Mouse (Mus musculus) heart, adult 2 months (tissue): ENCODE data around the gene Ndufa8.

ENCODE experiments used
- CTCF ChIP-seq: fragments of 200-600 bp; IDR thresholded peaks from 2 replicates; pipeline ENCODE4 v1.8.1; 2022; ENCODE audit warnings: antibody characterized with exemption, mild to moderate bottlenecking, moderate library complexity
- POLR2A ChIP-seq: fragments of 200-500 bp; IDR thresholded peaks from 2 replicates; pipeline ENCODE4 v1.6.1; 2011; ENCODE audit warnings: mild to moderate bottlenecking, low read depth, low read length, control low read depth; ENCODE audit not compliant: insufficient read depth

DNA sequence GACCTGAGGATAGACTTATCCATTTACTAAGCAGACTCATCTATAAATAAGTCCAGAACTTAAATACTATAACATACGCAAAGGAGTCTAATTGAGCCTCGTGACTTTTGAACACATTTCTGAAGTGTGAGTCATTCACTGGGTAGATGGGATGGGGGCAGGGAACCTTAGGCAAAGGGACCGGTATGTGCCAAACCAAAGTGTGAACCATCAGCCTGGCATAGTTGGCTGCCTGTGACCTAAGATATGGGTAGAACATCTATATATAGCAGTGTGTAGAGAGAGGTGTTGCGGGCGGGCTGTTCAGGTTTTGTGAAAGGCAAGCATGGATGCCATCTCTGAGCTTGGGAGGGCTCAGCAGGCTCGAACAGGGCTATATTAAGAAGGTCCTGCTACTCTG lies 54.9 kb downstream of the Ndufa8 start:
- TF ChIP-seq CTCF (no peak), POLR2A (0 out of 2 replicates have a peak, but pooled peaks have one; percentile 12)
